10 mouse cellular contexts compared by ENCODE assay signal in genomic region chr12:110437367-110437703, GRCm38 (mm10). TPM values are rescaled to one million over a fixed set of nuclear protein-coding genes. Genes with fewer than 3 reads are reported as not detected.
A peak's percentile ranks its signal among the peaks of the same experiment; 100 is the strongest.
DNase-seq lines count a peak whose midpoint lies in the region; ATAC-seq and TF ChIP-seq lines count a peak whose summit lies in the region.
"Had no signal": no experiment of that assay in that cellular context is flagged by ENCODE, and none has a peak within 500 bp of the region (broad histone marks: within the 10 kb centered on the region; RNA-seq: fewer than 3 reads in every experiment).

No protein-coding gene starts in this region.

- no peak overlapping the region for H3K4me2 ChIP-seq in hindbrain, embryonic 13.5 days
- H3K4me2 ChIP-seq in hindbrain, embryonic 16.5 days (ENCODE audit: low read length): no peak overlapping the region

- no peak for ATAC-seq in hindbrain, embryonic 13.5 days (ENCODE audit: low FRiP score)
- no peak for ATAC-seq in hindbrain, embryonic 16.5 days
- ATAC-seq in inflammation-experienced regulatory T-cells, adult 6 months: no peak
- ATAC-seq: forebrain, embryonic 14.5 days had no signal

- no peak overlapping the region for H3K27ac ChIP-seq in hindbrain, embryonic 13.5 days
- no peak overlapping the region for H3K27ac ChIP-seq in hindbrain, embryonic 16.5 days (ENCODE audit: low read depth, low read length)
- H3K27ac ChIP-seq in spleen, adult 2 months (ENCODE audit: insufficient read depth, low read length): no peak overlapping the region
- H3K27ac ChIP-seq: stomach, embryonic 15.5 days had no signal

- H3K36me3 ChIP-seq in hindbrain, embryonic 13.5 days: no peaks in the 10 kb centered on the region
- no peaks in the 10 kb centered on the region for H3K36me3 ChIP-seq in hindbrain, embryonic 16.5 days (ENCODE audit: control insufficient read depth, insufficient read depth, low read length)
- no peaks in the 10 kb centered on the region for H3K36me3 ChIP-seq in spleen, adult 2 months (ENCODE audit: control insufficient read depth, insufficient read depth, low read length)
- H3K36me3 ChIP-seq: stomach, embryonic 15.5 days had no signal

- no peak overlapping the region for H3K4me3 ChIP-seq in hindbrain, embryonic 13.5 days
- H3K4me3 ChIP-seq in hindbrain, embryonic 16.5 days (ENCODE audit: low read length): no peak overlapping the region
- no peak overlapping the region for H3K4me3 ChIP-seq in spleen, adult 2 months (ENCODE audit: extremely low read depth, insufficient read depth, insufficient read length)
- H3K4me3 ChIP-seq: stomach, embryonic 15.5 days had no signal

- DNase-seq in spleen, adult 2 months (ENCODE audit: low read depth in 1 of 2, low spot score in 2 of 2): no peak
- no peak for DNase-seq in spleen, postnatal 36 days (ENCODE audit: low spot score in 2 of 2)
- DNase-seq in kidney, postnatal 10 days: peak; percentile 42
- no peak for DNase-seq in left cerebral cortex, adult 9 months (ENCODE audit: low spot score in 2 of 2)
- no peak for DNase-seq in spleen, postnatal 14 days (ENCODE audit: low spot score in 2 of 2)

- peaks cover 6% of the 10 kb centered on the region; the same call in 1 of the 2 replicates for H3K9me3 ChIP-seq in hindbrain, embryonic 13.5 days
- no peaks in the 10 kb centered on the region for H3K9me3 ChIP-seq in hindbrain, embryonic 16.5 days (ENCODE audit: control insufficient read depth, low read length)
- H3K9me3 ChIP-seq: stomach, embryonic 15.5 days had no signal

- 0 out of 2 replicates have a peak overlapping the region, but pooled peaks have one; percentile 29 for H3K9ac ChIP-seq in hindbrain, embryonic 13.5 days
- no peak overlapping the region for H3K9ac ChIP-seq in hindbrain, embryonic 16.5 days (ENCODE audit: low read depth, low read length)
- H3K9ac ChIP-seq: stomach, embryonic 15.5 days had no signal

- 54% methylated on average over 7 of the region's 7 CpGs for WGBS in hindbrain, embryonic 13.5 days
- 34% methylated on average over 7 of the region's 7 CpGs for WGBS in hindbrain, embryonic 16.5 days
- WGBS in spleen, adult 2 months: 29% methylated on average over 7 of the region's 7 CpGs

- H3K27me3 ChIP-seq in hindbrain, embryonic 13.5 days: no peaks in the 10 kb centered on the region
- no peaks in the 10 kb centered on the region for H3K27me3 ChIP-seq in hindbrain, embryonic 16.5 days (replicated peaks; ENCODE audit: control insufficient read depth, insufficient read depth, low read length)
- H3K27me3 ChIP-seq in spleen, adult 2 months (ENCODE audit: control insufficient read depth, insufficient read depth, low read length): no peaks in the 10 kb centered on the region
- H3K27me3 ChIP-seq: stomach, embryonic 15.5 days had no signal

- H3K4me1 ChIP-seq in hindbrain, embryonic 13.5 days (replicated peaks): peaks cover 5% of the 10 kb centered on the region; the same call in 1 of the 2 replicates
- H3K4me1 ChIP-seq in hindbrain, embryonic 16.5 days (ENCODE audit: control insufficient read depth, insufficient read depth, low read depth, low read length): no peaks in the 10 kb centered on the region
- H3K4me1 ChIP-seq in spleen, adult 2 months (ENCODE audit: control insufficient read depth, insufficient read depth, insufficient read length): peaks cover 3% of the 10 kb centered on the region; the same call in 1 of the 2 replicates
- H3K4me1 ChIP-seq: stomach, embryonic 15.5 days had no signal

- TF ChIP-seq CTCF in spleen, adult 2 months (IDR thresholded peaks at IDR 0.05; ENCODE audit: extremely low read depth, insufficient read depth, insufficient read length, insufficient replicate concordance): peak; percentile 36; the same call in 1 of the 2 replicates

- no peak for TF ChIP-seq POLR2A in spleen, adult 2 months (IDR thresholded peaks at IDR 0.05; ENCODE audit: low read depth, low read length)

RNA-seq across cellular contexts. Expression of gene Ppp2r5c, which starts 9.6 kb away (rescaled TPM):
- polyA plus RNA-seq in hindbrain, embryonic 13.5 days (2015; fragmentation: Nextera tagmentation; extraction: Ambion mirVana): 142 and 144 TPM in 2 replicates
- 135 and 136 TPM in 2 replicates for polyA plus RNA-seq in hindbrain, embryonic 16.5 days (2015; fragmentation: Nextera tagmentation; extraction: Ambion mirVana)
- polyA plus RNA-seq in spleen, adult 2 months (2012; rRNA removed): 22.0 and 22.8 TPM in 2 replicates
- 100 to 1,000 TPM; 506 to 623 (median 523) TPM for polyA plus RNA-seq in inflammation-experienced regulatory T-cells, adult 6 months (2017; shearing (Covaris generic))
